Mouse (Mus musculus) lung, postnatal 4 days (tissue): ENCODE measurements at regions not wholly inside any gene's neighbourhood (a gene's known extent, or its start where the extent isn't known, plus 50 kb on each side); places are given as distances from the start of the nearest gene placed in this dataset.

Experiments used
- DNase-seq, 2 experiments: peaks; one replicate each; pipeline ENCODE4 v3.0.0; 2021

GRCm38 (mm10) chr11:24391385-24391784, 313.5 kb downstream of the Bcl11a start:
- no peak for DNase-seq

DNA sequence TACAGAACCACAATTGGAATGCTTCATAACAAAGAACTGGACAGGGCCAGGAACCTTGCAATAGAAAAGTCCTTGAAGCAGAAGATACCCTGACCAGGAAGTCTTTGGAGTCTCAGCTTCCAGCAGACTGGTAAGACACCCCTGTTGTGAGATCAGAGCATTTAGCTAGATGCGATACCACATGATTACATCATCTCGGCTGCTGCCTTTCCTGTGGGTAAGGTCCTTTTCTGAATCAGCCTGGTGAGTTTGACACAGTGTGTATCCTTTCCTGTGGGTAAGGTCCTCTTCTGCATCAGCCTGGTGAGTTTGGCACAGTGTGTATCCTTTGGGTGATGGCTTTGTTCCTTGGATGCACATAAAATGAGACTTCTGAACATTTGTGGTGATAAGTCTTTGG, 317.6 kb downstream of the Bcl11a start:
- no peak for DNase-seq

DNA sequence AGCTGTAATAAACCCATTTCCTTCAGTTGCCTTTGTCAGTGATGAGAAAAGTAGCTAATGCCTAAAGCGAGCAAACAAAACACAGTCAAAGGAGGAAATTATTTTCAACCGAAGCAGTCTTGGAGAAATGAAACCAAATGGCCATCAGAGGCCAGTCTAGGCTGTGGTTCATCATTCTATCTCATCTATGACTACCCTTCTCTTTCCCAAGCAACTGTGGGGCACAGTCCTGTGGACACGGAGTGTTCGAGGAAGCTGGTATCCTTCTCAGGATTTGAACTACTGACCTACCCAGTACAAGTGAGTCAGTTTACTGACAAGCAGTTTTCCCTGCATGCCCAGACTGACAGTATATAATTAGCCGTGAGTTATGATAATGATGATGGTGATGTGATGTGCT, 319.1 kb downstream of the Bcl11a start:
- no peak for DNase-seq

- no peak for DNase-seq
These were observed 319.9 kb downstream of the Bcl11a start for GRCm38 (mm10) chr11:24397710-24398109.

GRCm38 (mm10) chr11:24401151-24401550, 323.3 kb downstream of the Bcl11a start:
- peak; percentile 25 to 42 for DNase-seq

GRCm38 (mm10) chr11:24402127-24402526, 324.3 kb downstream of the Bcl11a start:
- DNase-seq: no peak

- DNase-seq: no peak
These were observed 336.9 kb downstream of the Bcl11a start for GRCm38 (mm10) chr11:24414804-24415203.

DNA sequence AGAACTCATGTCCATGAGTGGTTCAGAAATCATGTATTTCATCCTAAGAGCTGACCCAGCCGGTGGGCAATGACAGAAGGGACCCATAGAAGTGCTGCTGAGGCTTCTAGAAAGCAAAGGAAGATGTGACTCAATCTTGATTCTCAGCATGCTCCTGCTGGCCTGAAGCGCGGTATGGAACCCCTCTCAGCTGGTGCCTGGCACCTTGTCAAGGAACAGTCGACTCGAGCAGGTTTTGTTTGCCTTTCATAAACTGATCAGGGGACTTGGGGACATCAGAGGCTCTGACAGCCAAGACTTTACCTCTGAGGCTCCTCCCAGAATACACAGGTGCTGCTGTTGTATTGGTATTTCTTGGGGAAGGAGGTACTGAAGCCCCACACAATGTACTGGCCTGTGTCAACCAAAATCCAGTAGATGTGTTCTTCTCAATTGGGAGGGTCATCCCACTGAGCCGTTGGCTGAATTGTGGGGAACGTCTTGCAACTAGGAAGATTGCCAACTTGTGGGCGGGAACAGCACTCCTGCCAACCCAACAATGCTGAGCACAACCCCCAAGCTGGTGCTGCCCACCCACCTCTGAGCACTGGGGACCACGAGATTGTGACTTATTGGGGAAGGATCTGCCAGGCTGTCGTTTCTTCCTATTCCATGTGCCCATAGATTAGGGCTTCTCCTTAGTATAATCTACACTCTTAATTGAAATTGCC, 344.4 kb downstream of the Bcl11a start:
- no peak for DNase-seq

GRCm38 (mm10) chr11:24423278-24423677, 345.4 kb downstream of the Bcl11a start:
- DNase-seq: no peak

DNA sequence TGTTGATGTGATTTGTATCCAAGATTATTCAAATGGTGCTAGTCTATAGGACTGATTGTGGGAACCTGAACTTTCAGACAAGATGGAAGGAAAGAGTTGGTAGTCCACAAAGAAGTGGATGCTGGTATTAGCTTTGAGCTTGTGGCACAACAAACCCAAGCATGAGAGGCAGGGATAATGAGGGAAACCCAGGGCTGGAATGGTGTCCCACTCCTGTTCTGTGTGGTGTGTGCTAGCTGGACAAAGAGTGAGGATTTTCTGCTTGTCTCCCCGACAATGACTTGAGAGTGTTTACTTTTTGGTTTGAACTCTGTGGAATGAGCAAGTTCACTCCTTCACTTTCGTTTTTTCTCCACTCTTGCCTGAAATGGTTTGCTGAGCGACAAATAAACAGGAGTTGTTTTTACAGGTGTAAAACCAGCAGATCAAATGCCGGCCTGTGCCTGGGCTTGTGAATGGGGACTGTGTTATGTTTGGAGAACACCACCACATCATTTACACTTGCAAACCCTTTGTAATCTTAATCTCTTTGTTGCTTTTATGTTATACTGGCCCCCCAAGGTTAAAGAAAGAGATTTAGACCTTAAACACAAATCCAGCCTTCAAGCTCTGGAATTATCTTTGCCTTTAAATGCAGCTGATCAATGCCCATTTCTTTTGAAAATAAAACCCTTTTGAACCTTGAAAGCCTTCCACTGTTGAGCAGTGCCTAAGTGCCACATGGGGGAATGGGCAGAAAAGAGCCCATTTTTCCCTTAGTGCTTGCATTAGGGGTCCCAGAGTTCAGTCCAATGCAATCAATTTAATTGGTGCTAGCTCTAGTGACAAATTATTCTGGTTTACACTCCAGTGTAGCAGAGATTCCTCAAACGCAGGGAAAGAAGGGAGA, 349.4 kb downstream of the Bcl11a start:
- DNase-seq: no peak

DNA sequence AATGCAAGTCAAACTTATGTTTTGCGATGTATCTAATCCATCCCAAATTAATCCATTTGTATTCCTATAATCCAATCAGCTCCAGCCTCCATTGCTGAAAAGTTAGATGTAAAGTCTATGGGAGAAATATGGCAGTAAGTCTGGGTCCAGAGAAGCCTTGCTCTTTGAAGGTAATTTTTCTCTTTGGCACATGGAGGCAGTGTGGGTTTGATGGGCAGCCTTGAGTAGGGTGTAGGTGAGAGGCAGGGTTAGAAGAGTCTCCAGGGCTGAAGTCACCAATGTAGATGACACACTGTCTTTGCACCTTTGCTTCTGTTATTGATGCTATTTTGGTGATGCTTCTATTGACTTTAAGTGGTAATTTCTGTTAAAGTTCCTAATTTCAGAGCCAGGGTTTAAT, 370.8 kb downstream of the Bcl11a start:
- no peak for DNase-seq

DNA sequence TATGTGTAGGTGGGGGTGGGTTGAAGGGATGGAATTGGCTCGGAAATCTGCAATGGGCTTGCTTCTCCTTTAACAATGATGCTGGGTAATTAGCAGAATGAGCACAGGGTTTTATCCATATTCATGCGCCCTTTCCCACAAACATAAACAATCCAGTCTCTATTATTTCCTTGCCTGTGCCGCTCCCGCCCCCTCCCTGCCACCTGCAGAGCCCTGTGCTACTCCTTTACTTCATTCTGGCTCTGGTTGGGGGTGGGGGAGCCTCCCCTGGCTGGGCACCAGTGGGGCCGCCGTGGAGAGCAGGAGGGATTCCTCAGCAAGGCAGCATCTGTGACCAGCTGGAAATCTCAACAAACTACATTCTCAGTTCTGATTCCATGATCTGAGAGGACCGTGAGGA, 374.4 kb downstream of the Bcl11a start:
- no peak for DNase-seq

GRCm38 (mm10) chr11:24464642-24465041, 386.8 kb downstream of the Bcl11a start:
- no peak for DNase-seq

DNA sequence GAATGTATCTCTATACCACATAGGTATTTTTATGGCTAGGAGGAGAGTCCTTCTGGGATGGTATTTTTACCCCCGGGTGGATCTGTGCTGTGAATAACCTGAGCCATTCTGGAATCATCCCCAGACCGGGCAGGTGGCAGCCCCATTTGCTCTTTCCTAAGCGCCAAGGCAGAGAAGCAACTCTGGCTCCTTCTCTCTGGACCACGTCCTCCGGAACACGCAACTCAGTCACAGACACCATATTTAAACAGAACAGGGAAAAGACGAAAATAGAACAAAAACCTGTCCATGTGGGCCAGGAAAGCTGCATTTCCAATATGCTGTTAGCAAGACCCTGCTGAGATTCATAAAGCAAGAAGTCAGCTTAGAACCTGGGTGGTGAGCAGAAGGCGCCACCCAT, 389.6 kb downstream of the Bcl11a start:
- no peak for DNase-seq

DNA sequence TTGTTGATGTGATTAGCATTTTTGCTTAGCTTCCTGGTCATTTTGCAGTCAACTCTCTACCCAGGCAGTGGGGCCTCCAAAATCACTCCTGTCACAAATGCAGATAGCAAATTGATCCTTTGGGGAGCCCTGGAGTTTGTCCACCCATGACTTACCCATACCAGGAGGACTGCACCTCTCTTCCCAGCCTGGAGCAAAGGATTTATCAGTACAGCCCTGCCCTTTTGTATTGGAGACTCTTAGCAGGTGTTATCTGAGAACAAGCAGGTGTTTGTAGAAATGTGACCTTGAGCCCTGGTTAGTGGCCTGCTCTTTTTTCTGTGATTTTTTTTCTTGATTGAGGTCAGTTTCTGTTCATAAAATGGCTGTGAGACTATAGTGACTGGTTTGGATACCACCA, 392.6 kb downstream of the Bcl11a start:
- DNase-seq: no peak

DNA sequence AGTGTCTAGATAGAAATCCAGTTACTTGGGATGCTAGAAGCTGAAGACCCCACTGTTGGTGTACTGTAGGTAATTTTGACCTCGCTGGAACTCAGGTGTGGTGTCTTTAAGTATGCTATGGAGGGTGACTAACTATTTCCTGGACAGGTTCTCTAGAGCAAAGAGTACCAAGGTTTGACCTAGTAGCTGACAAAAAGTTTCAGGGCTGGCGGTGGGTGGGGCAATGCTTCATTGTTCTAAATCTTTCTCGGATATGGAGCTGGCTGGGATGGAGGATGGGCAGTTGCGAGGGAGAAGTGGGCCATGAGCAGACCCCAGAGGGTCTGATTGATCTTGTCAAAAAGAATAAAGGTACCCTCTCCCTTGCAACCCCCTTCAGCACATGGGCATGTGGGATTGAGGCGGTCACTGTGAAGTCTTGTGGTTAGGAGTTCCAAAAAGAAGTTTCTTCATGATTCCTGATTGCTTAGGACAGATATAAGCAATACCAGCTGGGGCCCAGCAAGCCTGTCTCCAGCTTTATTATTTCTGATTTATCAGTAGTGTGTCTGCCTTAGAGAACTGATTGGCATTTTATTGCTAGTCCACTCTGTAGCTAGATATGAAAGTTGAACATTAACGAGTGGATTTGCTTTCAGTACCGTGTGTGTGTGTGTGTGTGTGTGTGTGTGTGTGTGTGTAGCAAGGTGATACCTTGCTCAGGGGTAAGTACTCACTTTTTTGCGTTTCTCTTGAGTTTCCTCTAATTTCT, 394.9 kb downstream of the Bcl11a start:
- no peak for DNase-seq

GRCm38 (mm10) chr11:24473368-24474010, 395.6 kb downstream of the Bcl11a start:
- no peak for DNase-seq

DNA sequence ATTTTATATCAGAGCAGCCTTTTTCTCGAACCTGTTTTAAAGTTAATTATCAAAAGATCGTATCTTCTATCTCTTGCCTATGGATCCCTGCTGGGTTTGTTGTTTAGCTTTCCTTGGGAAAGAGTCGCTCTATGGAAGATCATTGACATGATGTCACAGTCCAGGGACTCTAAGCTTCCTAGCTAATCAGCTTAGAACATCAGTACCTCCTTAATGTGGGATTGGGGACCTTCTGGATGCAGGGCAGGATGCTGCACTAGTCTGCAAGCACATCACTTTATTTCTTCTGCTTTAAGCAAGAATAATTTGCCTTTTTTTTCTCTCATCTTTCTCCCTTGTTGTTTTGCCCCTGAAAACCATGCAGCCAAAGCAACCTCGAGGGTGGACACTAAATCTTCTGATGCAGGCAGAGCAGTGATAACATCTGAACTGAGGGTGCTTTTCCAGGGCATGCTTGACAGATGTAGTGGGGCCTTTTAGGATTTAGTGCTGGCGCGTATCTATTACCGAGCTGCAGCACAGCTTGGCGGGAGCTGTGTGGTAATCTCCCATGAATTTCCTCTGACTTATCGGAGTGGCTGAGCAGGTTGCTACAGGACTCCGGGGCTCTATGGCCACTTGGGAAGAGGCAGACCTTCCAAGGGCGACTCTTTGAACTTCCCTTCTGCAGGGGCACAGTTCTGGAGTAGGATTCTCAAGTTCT, 425.0 kb downstream of the Bcl11a start:
- no peak for DNase-seq

DNA sequence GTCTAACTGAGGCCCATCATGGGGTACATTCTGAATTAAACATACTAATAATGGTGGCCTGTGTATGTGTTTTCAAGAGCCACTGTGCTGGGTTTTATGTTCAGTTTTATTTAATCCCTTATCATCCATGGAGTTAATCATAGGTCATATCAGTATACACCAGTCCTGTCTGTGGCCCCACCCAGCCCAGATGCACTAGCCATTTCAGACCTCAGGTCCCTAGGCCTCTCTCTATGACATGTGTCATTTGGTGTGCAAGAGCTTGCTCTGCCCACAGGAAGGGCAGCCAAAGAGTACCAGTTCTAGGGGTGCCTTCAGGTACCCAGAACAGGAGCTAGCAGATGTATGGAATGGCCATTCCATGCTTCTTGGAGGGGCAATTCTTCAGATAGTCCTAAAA, 437.7 kb downstream of the Bcl11a start:
- no peak for DNase-seq

DNA sequence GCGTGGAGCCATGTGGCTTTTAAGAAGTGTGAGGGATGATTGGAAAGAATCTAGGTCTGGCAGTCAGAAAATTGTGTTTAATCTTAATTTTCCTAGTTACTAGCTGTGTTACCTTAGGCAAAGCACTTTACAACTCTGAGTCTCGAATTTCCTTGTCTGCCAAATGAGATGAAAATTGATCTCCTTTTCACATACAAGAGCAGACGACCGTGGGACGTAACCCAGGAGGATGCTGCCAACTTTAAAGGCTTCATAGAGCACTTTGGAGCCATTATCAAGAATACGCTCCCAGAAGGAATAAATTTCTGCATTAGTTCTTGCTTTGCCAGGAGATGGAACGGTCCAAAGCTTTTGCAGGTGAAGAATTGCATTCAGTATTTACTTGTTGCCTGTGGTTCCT, 457.6 kb downstream of the Bcl11a start:
- DNase-seq: no peak

- DNase-seq: no peak
These were observed 459.9 kb downstream of the Bcl11a start for GRCm38 (mm10) chr11:24537721-24538120.

DNA sequence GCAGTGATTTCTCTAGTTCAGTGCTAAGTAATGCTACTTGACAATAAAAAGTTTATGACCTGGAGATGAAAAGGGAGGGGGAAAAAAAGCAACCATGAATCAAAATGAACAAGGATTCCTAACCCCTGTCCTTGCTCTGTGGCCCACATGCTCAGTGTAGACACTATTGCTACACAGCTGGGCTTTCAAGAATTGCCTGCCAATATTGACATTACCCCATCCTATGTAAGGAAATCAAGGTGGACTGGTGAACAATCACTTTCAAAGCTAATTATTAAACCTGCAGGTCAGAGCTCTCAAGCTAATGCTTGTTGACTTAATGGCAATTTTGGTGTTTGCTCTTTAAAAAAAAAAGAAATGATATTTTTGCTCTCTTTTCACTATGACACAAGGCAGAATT, 491.8 kb downstream of the Bcl11a start:
- no peak for DNase-seq
